Mouse (Mus musculus): ENCODE data around the gene Lad1.

- no peak for TF ChIP-seq CTCF (IDR thresholded peaks at IDR 0.05; ENCODE audit: low read depth, low read length)
- TF ChIP-seq TAL1 (conservative IDR thresholded peaks at IDR 0.05; ENCODE audit: low read depth, low read length), result no peak
Observed at GRCm38 (mm10) chr1:135792143-135792939, 26.1 kb upstream of the Lad1 start.

All from G1E (cell line).